Mouse (Mus musculus) mouse embryonic stem cell (cell line): ENCODE measurements around the gene Prlhr.

Experiments
- in situ Hi-C, 2 experiments: fragments of 300-500 bp; cut with MboI; formaldehyde crosslinking; loops; 1 replicate in 1 of 2; 3 replicates in 1 of 2; pipeline ENCODE4 v1.14.3; 2019 to 2020; ENCODE audit warnings: low sequenced_read_pairs in 2 of 2, low pct_unique_long_range_greater_than_20kb in 1 of 2, mixed read lengths in 1 of 2; ENCODE audit not compliant: unreplicated experiment in 1 of 2

Prlhr gene

GRCm38 (mm10) chr19:60440083-60440482, 28.0 kb downstream of the Prlhr start:
- in situ Hi-C loops: no loop called here

DNA sequence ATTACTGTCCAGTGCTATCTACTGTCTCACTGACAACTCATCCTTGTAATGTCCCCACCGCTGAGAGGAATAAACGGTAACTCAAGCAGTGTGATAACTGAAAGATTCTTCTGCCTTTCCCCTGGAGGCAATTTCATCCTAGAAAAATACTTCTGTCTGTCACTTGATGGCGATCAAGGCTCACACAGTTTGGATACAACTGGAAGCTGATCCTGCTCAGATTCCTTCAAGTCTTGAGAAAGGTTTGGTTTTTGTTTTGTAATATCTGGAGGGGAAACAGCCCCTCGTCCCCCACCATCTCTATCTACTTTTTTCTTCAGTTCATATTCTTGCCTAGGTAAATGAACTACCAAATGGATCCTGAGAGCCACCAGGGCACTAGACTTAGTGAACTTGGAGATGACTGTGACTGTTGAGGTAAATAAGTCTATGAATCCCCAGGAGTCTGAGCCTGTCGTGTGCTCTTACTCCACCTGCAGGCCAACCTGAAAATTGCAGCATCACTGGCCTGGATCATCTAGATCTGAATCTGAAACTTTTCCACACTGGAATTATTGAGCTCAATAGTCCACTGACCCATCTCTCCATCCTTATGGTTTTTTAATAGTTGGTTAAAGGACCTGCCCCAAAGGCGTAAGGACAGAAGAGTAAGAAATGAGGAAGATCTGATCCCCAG, 30.4 kb downstream of the Prlhr start:
- in situ Hi-C loops: no loop called here

DNA sequence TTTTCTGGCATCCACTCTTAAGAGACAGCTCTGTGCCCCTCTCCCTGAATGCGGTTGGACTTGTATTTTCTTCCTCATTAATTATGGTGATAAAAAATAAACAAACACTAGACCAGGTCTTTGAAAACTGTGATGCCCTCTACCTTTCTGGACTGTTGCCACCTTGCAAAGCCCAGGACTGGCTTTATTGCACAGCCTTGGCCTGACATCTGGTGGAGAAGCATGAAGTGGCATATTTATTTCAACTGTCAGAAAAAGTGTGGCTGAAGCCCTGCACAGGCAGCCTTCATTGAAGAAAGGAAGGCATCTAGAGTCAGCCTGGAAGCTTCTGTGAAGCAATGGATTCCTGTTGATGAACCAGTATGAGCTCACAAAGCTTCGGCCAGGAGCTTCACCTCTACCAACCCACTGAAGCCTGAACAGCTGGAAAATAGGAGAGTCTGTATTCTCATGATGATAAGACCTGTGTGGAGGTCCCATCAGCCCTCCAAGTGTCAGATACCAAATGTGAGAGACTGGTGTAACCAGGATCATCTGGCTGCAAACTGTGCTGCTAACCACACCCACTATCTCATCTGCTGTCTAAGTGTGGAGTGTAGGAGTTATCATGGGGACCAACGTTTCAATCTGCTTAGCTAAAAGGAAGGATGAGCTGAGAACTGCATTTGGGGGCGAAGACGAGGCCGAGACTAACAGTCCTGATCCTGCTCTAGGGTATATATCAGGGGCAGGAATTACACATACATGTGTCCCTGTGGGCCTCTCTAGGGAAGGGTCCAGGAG, 35.6 kb downstream of the Prlhr start:
- in situ Hi-C loops: no loop called here

GRCm38 (mm10) chr19:60417611-60418010, 50.5 kb downstream of the Prlhr start:
- in situ Hi-C loops: no loop called here
